Mouse (Mus musculus) megakaryocyte, embryonic 14.5 days (primary cell): ENCODE data around the gene Abhd14b.

Experiments used
- FLI1 ChIP-seq: IDR thresholded peaks from 2 replicates; pipeline ENCODE4 v1.6.1; 2012; ENCODE audit warnings: low read length, inconsistent platforms, mixed read lengths
- GATA1 ChIP-seq: IDR thresholded peaks from 3 replicates; pipeline ENCODE4 v1.6.1; 2012; ENCODE audit warnings: mixed read lengths, low read length, inconsistent platforms, borderline replicate concordance

- no peak for TF ChIP-seq GATA1
- no peak for TF ChIP-seq FLI1
Measured at GRCm38 (mm10) chr9:106474456-106474855, 27.2 kb downstream of the Abhd14b start.
